Mouse (Mus musculus) layer of hippocampus, postnatal 25 days (tissue): Measurements from ENCODE around the gene Enox1. TPM values are rescaled to one million over a fixed set of nuclear protein-coding genes. Genes with fewer than 3 reads are reported as not detected.
"Not testable (repeated sequence)": the region's sequence is repeated elsewhere in the genome, so short reads cannot be mapped to it uniquely, and the experiment has no call there.

ENCODE experiments used
- DNase-seq, 2 experiments: peaks; one replicate each; pipeline ENCODE4 v3.0.0; 2022; ENCODE audit warnings: mixed read lengths in 2 of 2, low spot score in 1 of 2; ENCODE audit errors: extremely low spot score in 1 of 2
- total RNA-seq, 2 experiments: library from RNA; stranded (reverse); gene quantifications; 2 replicates each; pipeline ENCODE4 v1.2.3; 2021

The Enox1 gene
- total RNA-seq, 2 experiments from 2014 or later: 54.8 to 61.9 TPM

DNA sequence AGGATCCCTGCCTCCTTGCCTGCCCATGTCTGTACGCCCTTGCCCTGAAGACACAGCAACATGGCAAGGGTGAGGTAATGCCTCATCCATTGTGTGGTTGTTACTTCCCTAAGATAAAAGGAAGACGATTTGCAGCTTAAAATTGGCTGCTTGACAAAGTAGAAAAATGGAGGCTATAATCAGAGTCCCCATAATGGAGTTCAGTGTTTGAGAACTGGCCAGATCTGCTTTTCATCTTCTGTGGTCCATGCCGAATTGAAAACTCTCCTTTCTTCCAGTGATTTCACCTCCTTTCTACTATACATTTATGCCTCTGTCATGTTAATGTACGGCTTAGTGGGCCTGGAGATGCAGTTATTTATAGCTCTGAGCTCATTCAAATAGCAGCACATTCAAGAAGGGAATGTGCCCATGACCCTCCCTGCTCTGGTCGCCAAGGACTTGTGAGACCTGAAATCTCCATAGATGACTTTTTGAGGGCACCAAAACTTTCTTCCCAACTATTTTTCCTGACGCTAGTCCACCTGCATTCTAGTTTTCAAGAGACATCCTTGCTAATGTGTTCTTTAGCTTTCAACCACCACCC, 343.5 kb downstream of the Enox1 start:
- DNase-seq: no peak

DNA sequence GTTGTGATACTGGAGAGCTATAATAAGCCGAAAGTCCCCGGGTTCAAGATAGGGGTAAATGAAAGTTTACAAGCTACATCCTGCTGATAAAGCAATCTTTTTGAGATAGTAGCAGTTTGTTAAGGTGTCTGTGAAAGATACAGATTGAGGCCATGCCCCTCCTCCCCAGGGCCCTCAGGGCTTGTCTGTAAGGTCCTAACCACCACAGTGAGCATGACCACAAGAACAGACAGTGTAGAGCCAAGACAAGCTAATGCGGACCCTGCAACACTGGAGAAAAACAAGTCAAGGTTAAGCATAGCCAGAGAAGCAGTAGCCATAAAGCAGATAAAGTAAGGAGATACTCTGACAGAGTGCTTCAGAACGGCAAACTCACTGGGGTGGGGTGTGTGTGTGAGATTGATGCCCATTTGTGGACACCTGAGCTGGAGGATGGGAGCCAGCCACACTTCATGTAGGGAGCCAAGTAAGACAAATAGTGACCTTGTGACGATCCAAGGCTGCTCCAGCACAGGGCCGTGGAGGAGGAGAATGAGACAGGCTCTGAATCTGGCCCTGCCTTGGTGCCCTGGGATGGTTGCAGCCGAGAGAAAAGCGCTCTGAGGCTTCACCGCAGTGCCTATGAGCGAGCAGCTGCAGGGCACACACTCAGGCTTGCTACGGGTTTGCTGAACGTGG, 348.0 kb downstream of the Enox1 start:
- no peak for DNase-seq

DNA sequence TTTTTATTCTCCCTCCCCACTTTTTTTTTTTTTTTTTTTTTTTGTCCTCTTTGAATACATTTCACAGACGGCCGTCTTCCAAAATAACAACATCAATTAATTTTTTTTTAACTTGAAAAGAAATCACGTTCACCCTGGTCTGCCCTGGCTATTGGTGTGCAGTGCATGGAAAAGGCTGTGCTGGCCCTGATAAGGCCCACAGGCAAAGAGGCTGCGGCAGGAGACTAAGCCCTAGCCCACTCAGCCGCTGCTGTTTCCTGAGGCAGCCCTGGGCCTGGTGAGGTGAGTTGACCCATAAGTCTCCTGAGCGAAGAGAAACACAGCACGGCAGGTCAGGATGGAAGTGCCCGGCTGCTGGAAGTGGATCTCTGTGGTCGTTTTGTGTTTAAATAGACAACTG, 349.8 kb downstream of the Enox1 start:
- DNase-seq: no peak

GRCm38 (mm10) chr14:77508036-77508435, 351.5 kb downstream of the Enox1 start:
- no peak for DNase-seq

- no peak for DNase-seq
These were observed 352.5 kb downstream of the Enox1 start for GRCm38 (mm10) chr14:77509042-77509441.

DNA sequence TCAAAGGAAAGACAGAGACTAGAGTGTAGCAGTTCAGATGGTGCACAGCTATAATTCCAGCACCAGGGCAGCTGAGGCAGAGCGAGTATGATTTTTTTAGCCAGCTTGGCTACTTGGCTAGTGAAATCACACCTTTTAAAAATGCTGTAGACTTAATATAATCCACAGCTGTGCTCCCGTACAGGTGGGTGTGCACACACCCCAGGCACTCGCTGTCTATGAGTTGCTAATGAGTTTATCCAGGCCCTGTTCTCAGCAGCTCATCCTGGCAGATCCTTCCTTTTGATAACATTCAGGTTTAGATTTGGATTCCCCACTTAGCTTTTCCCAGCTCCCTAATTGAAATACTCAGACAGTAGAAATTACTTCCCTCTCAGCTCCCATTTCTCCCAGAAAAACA, 353.4 kb downstream of the Enox1 start:
- DNase-seq: no peak

GRCm38 (mm10) chr14:77511137-77511870, 354.7 kb downstream of the Enox1 start:
- DNase-seq: no peak

GRCm38 (mm10) chr14:77518017-77518416, 361.5 kb downstream of the Enox1 start:
- no peak for DNase-seq

GRCm38 (mm10) chr14:77518941-77519695, 362.6 kb downstream of the Enox1 start:
- DNase-seq: no peak

DNA sequence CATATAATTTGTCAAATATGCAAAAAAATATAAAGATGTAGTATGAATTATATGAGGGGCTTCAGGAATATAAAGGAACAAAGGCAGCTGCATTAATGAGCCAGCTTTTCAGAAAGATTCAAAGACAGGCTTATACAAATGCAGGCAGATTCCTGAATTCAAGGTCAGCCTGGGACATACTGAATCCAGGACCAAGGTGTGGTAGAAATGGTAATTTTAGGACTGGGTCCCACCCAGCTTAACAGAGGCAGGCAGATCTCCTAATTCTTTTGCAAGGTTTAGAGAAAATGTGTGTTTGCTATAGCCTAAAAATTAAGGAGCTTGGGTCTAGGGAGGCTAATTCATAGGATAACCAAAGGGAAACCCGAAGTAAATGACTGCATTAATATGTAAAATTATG, 363.1 kb downstream of the Enox1 start:
- DNase-seq: no peak

GRCm38 (mm10) chr14:77524303-77524702, 367.7 kb downstream of the Enox1 start:
- DNase-seq: no peak

DNA sequence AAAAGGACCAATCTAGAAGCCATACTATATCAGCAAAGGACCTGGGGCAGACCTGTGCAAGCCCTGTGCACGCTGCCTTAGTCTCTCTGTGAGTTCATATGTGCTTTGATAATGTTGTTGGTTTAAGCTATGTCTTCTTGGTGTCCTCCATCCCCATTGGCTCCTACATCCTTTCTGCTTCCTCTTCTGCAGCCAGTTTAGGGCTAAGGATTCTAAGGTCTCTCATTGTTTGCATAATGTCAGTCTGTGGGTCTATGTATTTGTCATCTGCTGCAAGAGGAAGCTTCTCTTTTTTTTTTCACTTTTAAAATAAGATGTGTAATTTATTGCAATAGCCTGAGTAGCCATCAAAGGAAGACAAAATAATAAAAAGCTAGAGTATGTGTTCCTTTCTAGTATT, 369.7 kb downstream of the Enox1 start:
- DNase-seq: no peak

- no peak for DNase-seq
These were observed 372.6 kb downstream of the Enox1 start for GRCm38 (mm10) chr14:77529201-77529600.

DNA sequence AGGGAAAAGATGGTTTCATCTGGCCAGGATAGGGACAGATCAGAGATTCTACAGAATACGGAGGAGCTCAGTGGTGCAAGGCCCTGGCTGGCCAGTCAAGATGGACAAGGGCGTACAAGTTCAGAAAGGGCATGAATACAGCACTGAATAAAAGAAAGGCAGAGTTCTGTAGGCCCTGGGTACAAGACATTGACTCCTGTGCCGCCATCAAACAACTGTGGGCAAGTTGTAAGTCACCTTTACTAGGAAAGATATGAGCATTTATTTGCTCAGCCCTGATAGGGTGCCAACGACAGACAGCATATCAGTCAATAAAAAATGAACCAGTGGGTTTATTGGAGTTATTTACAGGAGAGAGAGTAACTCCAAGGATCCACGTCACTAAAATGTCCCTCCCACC, 373.1 kb downstream of the Enox1 start:
- no peak for DNase-seq

GRCm38 (mm10) chr14:77533638-77534037, 377.1 kb downstream of the Enox1 start:
- no peak for DNase-seq

- DNase-seq: no peak
These were observed 377.6 kb downstream of the Enox1 start for GRCm38 (mm10) chr14:77534120-77534519.

DNA sequence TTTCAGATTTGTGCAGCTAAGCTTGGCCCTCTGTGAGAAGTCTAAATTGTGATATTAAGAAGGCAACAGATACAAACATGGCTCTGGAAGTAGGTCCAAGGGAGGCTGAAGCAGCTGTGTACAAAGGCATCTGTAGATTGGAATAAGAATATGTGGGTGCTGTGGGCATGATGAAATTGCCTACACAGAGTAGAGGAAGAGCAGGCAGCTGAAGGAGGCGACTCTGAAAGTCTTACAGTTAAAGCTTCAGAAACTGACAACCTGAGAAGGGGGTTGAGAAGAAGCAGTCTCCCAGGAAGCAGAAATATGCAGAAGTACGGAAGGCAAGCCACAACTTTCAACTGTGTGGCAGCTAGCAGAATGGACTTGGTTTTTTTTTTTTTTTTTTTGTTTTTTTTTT, 380.0 kb downstream of the Enox1 start:
- no peak for DNase-seq

DNA sequence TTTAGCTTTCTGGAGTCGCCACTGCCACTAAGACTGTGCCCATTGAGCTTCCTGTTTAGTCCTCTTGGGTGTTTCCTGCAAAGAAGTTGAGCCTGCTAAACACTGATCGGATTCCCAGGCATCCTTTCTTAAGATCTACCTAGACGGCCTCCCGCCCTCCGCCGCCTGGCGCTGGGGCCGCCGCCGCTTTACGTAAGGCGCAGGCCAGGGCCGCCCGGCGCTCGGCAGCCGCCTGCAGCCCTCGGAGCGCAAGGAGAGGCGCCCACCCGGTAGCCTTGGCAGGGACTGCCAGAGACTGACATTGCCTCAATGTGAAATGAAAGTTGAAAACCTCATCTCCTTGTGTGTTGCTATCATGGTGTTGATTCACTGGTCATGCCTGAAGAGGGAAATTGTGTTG, 383.0 kb downstream of the Enox1 start:
- not testable (repeated sequence) for DNase-seq

DNA sequence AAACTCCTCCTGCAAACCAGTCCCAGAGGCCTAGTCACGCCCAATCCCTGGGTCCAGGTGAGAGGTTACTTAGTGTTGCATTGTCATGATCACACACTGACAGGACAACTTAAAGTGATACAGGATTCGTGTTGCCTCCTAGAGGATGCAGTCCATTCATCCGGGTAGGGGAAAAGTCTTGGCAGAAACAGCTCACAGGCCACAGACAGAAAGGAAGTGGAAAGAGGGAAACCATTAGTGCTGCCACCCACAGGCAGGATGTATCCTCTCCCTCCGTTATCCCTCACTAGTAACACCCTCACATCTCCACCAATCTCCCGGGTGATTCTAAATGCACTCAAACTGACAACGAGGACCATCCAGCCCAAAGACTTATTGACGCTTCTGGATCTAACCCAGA, 385.4 kb downstream of the Enox1 start:
- no peak for DNase-seq

- no peak for DNase-seq
These were observed 390.1 kb downstream of the Enox1 start for GRCm38 (mm10) chr14:77546531-77547274.
